10 mouse cellular contexts compared by ENCODE assay signal in genomic region chr10:30825049-30825448, GRCm38 (mm10). TPM values are rescaled to one million over a fixed set of nuclear protein-coding genes. Genes with fewer than 3 reads are reported as not detected.
DNase-seq lines count a peak whose midpoint lies in the region; ATAC-seq and TF ChIP-seq lines count a peak whose summit lies in the region.
"Had no signal": no experiment of that assay in that cellular context is flagged by ENCODE, and none has a peak within 500 bp of the region (broad histone marks: within the 10 kb centered on the region; RNA-seq: fewer than 3 reads in every experiment).

No protein-coding gene starts in this region.

- no peak overlapping the region for H3K9ac ChIP-seq in liver, adult 2 months (ENCODE audit: low read depth, low read length)
- H3K9ac ChIP-seq in liver, embryonic 12.5 days = no peak overlapping the region
- H3K9ac ChIP-seq: liver, embryonic 15.5 days had no signal

- H3K27ac ChIP-seq in liver, adult 2 months (replicated peaks; ENCODE audit: insufficient read depth, low read depth, low read length) = no peak overlapping the region
- H3K27ac ChIP-seq in liver, embryonic 12.5 days = no peak overlapping the region
- no peak overlapping the region for H3K27ac ChIP-seq in cortical plate, adult 2 months (ENCODE audit: insufficient read depth, low read length)
- H3K27ac ChIP-seq: liver, embryonic 15.5 days had no signal

- no peaks in the 10 kb centered on the region for H3K36me3 ChIP-seq in liver, adult 2 months (ENCODE audit: control insufficient read depth, insufficient read depth, low read length)
- H3K36me3 ChIP-seq in liver, embryonic 12.5 days = no peaks in the 10 kb centered on the region
- H3K36me3 ChIP-seq: G1E; liver, embryonic 15.5 days had no signal

- H3K4me1 ChIP-seq in liver, adult 2 months (ENCODE audit: control insufficient read depth, insufficient read depth, low read length) = no peaks in the 10 kb centered on the region
- H3K4me1 ChIP-seq in liver, embryonic 12.5 days = no peaks in the 10 kb centered on the region
- no peaks in the 10 kb centered on the region for H3K4me1 ChIP-seq in cortical plate, adult 2 months (ENCODE audit: control insufficient read depth, insufficient read depth, low read length)
- H3K4me1 ChIP-seq: liver, embryonic 15.5 days had no signal

- H3K9me3 ChIP-seq in liver, embryonic 12.5 days (replicated peaks) = no peaks in the 10 kb centered on the region
- H3K9me3 ChIP-seq: G1E; liver, embryonic 15.5 days had no signal

- no peak for TF ChIP-seq POLR2A in liver, adult 2 months (IDR thresholded peaks at IDR 0.05; ENCODE audit: extremely low read depth, insufficient read depth, low read length)
- no peak for TF ChIP-seq POLR2A in cortical plate, adult 2 months (IDR thresholded peaks at IDR 0.05; ENCODE audit: extremely low read depth, insufficient read depth, low read length)

- no peak for ATAC-seq in liver, embryonic 12.5 days
- ATAC-seq in megakaryocyte progenitor cell, adult 5-6 weeks (replicated peaks; ENCODE audit: poor library complexity) = peak; percentile 76

- WGBS in liver, adult 2 months = 11% methylated on average over 1 of the region's 1 CpGs
- 9% methylated on average over 1 of the region's 1 CpGs for WGBS in liver, embryonic 12.5 days (ENCODE audit: insufficient replicate concordance)

- intact Hi-C loops in heart, postnatal 36 days (cut with DNase I) = loop anchor here (1.0 to 5.0 kb wide), 2 partner anchors 474 to 622 kb away; partner anchors contain the start of gene Tpd52l1

- no peaks in the 10 kb centered on the region for H3K27me3 ChIP-seq in liver, adult 2 months (ENCODE audit: control insufficient read depth, insufficient read depth, low read length)
- H3K27me3 ChIP-seq in liver, embryonic 12.5 days (replicated peaks) = no peaks in the 10 kb centered on the region
- H3K27me3 ChIP-seq: liver, embryonic 15.5 days had no signal

- no peak overlapping the region for H3K4me2 ChIP-seq in liver, embryonic 12.5 days
- H3K4me2 ChIP-seq: liver, embryonic 15.5 days had no signal

- H3K4me3 ChIP-seq in liver, adult 2 months (ENCODE audit: insufficient read depth, low read depth, low read length) = no peak overlapping the region
- no peak overlapping the region for H3K4me3 ChIP-seq in liver, embryonic 12.5 days
- H3K4me3 ChIP-seq in cortical plate, adult 2 months (ENCODE audit: insufficient read depth, low read length) = no peak overlapping the region
- H3K4me3 ChIP-seq: liver, embryonic 15.5 days had no signal

- peak; percentile 23 for DNase-seq in cerebellum, adult 8-10 months
- DNase-seq in cerebellum, adult 11 months = no peak
- no peak for DNase-seq in liver, adult 2 months (ENCODE audit: extremely low read depth, low read depth, low spot score)
- DNase-seq in testis, postnatal 14 days (ENCODE audit: low spot score) = no peak
- DNase-seq in heart, postnatal 36 days = no peak

- H3K79me2 ChIP-seq in liver, adult 2 months (ENCODE audit: control insufficient read depth, insufficient read depth, low read length) = no peaks in the 10 kb centered on the region

- TF ChIP-seq CTCF in liver, adult 2 months (IDR thresholded peaks at IDR 0.05; ENCODE audit: low read depth, low read length) = peak; percentile 42; the same call in 1 of the 2 replicates
- TF ChIP-seq CTCF in cortical plate, adult 2 months (IDR thresholded peaks at IDR 0.05; ENCODE audit: extremely low read depth, insufficient read depth, low read length) = 0 out of 2 replicates have a peak, but pooled peaks have one; percentile 8

RNA-seq across cellular contexts. Expression of gene Hey2, which starts 17.6 kb away (rescaled TPM):
- total RNA-seq in liver, adult 2 months (2014; rRNA removed) = 0.18 and 0.40 TPM in 2 replicates
- polyA plus RNA-seq in liver, adult 2 months (2012; rRNA removed) = 0.38 and 0.40 TPM in 2 replicates
- 0.49 and 0.65 TPM in 2 replicates for polyA plus RNA-seq in liver, embryonic 12.5 days (2016; fragmentation: Nextera tagmentation; extraction: Ambion mirVana)
- 5.6 and 6.7 TPM in 2 replicates for polyA plus RNA-seq in cortical plate, adult 2 months (2012; rRNA removed)
- total RNA-seq in megakaryocyte progenitor cell, adult 5-6 weeks (2015) = 0.12 TPM in 1 of 2 replicates, not detected in the other
- 0.21 TPM in 1 of 2 replicates, not detected in the other for total RNA-seq in megakaryocyte progenitor cell, adult 5-6 weeks (2017)
- total RNA-seq in heart, postnatal 36 days (2021) = 1 to 10 TPM; 6.2 to 6.7 TPM

RNA-seq across cellular contexts. Expression of gene Ncoa7, which starts 21.9 kb away (rescaled TPM):
- 1.5 and 2.1 TPM in 2 replicates for total RNA-seq in liver, adult 2 months (2014; rRNA removed)
- polyA plus RNA-seq in liver, adult 2 months (2012; rRNA removed) = 0.27 and 0.32 TPM in 2 replicates
- 12.9 and 14.2 TPM in 2 replicates for polyA plus RNA-seq in liver, embryonic 12.5 days (2016; fragmentation: Nextera tagmentation; extraction: Ambion mirVana)
- polyA plus RNA-seq in cortical plate, adult 2 months (2012; rRNA removed) = 47.2 and 49.9 TPM in 2 replicates
- total RNA-seq in megakaryocyte progenitor cell, adult 5-6 weeks (2015) = 23.0 and 28.1 TPM in 2 replicates
- 16.0 and 21.2 TPM in 2 replicates for total RNA-seq in megakaryocyte progenitor cell, adult 5-6 weeks (2017)
- total RNA-seq in heart, postnatal 36 days (2021) = 1 to 10 TPM; 4.1 to 4.2 TPM
